Mouse (Mus musculus) neural tube, embryonic 15.5 days (tissue): Measurements from ENCODE around the gene Rnase13. TPM values are rescaled to one million over a fixed set of nuclear protein-coding genes. Genes with fewer than 3 reads are reported as not detected.

ENCODE experiments used
- polyA plus RNA-seq: library from polyadenylated mRNA; unstranded; fragments of >200 nt; fragmentation: Nextera tagmentation; extraction: Ambion mirVana; gene quantifications from 2 replicates; pipeline ENCODE4 v1.2.1, GENCODE M21; 2015

Rnase13 gene
- polyA plus RNA-seq, 1 experiment from 2014 or later: not detected

Other genes starting within 250 kb of the Rnase13 start
- gene Gm17079, start 227.3 kb downstream of the Rnase13 start, polyA plus RNA-seq: not detected in 2 replicates
- not detected in 2 replicates for gene Gm5800, start 205.6 kb downstream of the Rnase13 start, polyA plus RNA-seq
- 0.27 TPM in 1 of 2 replicates, not detected in the other for gene Ang4, start 149.2 kb downstream of the Rnase13 start, polyA plus RNA-seq
- not detected in 2 replicates for gene AY358078, start 122.7 kb downstream of the Rnase13 start, polyA plus RNA-seq
- 0.42 TPM in 1 of 2 replicates, not detected in the other for gene Ear6, start 69.1 kb downstream of the Rnase13 start, polyA plus RNA-seq
- gene Mettl17, start 37.9 kb downstream of the Rnase13 start, polyA plus RNA-seq: 83.5 and 90.9 TPM in 2 replicates
- 1.5 and 2.0 TPM in 2 replicates for gene Slc39a2, start 29.9 kb downstream of the Rnase13 start, polyA plus RNA-seq
- gene Ndrg2, start 8.6 kb downstream of the Rnase13 start, polyA plus RNA-seq: 268 and 281 TPM in 2 replicates
- gene Tppp2, start 4.3 kb downstream of the Rnase13 start, polyA plus RNA-seq: not detected in 2 replicates
- 71.3 and 82.7 TPM in 2 replicates for gene Arhgef40, start 61.9 kb upstream of the Rnase13 start, polyA plus RNA-seq
- gene Tmem253, start 92.9 kb upstream of the Rnase13 start, polyA plus RNA-seq: 0.88 and 1.4 TPM in 2 replicates
- gene Zfp219, start 98.0 kb upstream of the Rnase13 start, polyA plus RNA-seq: 25.3 and 28.6 TPM in 2 replicates
- not detected in 2 replicates for gene Olfr221, start 119.7 kb upstream of the Rnase13 start, polyA plus RNA-seq
- 424 and 500 TPM in 2 replicates for gene Hnrnpc, start 181.3 kb upstream of the Rnase13 start, polyA plus RNA-seq
- gene Rpgrip1, start 187.9 kb upstream of the Rnase13 start, polyA plus RNA-seq: 42.6 and 46.0 TPM in 2 replicates